Mouse (Mus musculus) myocyte (in vitro differentiated cells): Measurements from ENCODE around the gene Olfr47. TPM values are rescaled to one million over a fixed set of nuclear protein-coding genes. Genes with fewer than 3 reads are reported as not detected.
"Not testable (repeated sequence)": the region's sequence is repeated elsewhere in the genome, so short reads cannot be mapped to it uniquely, and the experiment has no call there.

Source experiments
- H3K27me3 ChIP-seq: one replicate; pipeline ENCODE4 v1.6.1; 2011; ENCODE audit not compliant: control insufficient read depth, insufficient read depth, insufficient read length
- H3K36me3 ChIP-seq: one replicate; pipeline ENCODE4 v1.6.1; 2011; ENCODE audit not compliant: control insufficient read depth, insufficient read depth
- H3K4me2 ChIP-seq: one replicate; pipeline ENCODE4 v1.6.1; 2011; ENCODE audit warnings: low read depth, control low read depth
- H3K4me3 ChIP-seq: one replicate; pipeline ENCODE4 v1.5.1; 2011; ENCODE audit warnings: mild to moderate bottlenecking, control low read depth, moderate library complexity
- H3K79me2 ChIP-seq: one replicate; pipeline ENCODE4 v1.6.1; 2011; ENCODE audit not compliant: control insufficient read depth, insufficient read depth
- H3ac ChIP-seq: one replicate; pipeline ENCODE4 v1.6.1; 2011; ENCODE audit not compliant: control insufficient read depth, insufficient read length
- CEBPB ChIP-seq: IDR thresholded peaks from 2 replicates; pipeline ENCODE4 v1.6.1; 2011; ENCODE audit warnings: mild to moderate bottlenecking, moderate library complexity; ENCODE audit not compliant: poor library complexity, insufficient read depth, severe bottlenecking
- E2F4 ChIP-seq: IDR thresholded peaks from one replicate; pipeline ENCODE4 v1.6.1; 2011; ENCODE audit warnings: mild to moderate bottlenecking, control low read depth, moderate library complexity; ENCODE audit not compliant: insufficient read depth
- MAX ChIP-seq: IDR thresholded peaks from one replicate; pipeline ENCODE4 v1.6.1; 2011; ENCODE audit warnings: low read depth, mild to moderate bottlenecking, control low read depth
- MYOD1 ChIP-seq, 3 experiments: IDR thresholded peaks; one replicate each; pipeline ENCODE4 v1.6.1; 2011; ENCODE audit warnings: control low read depth in 2 of 3, low read depth in 2 of 3, mild to moderate bottlenecking in 2 of 3, moderate library complexity in 1 of 3; ENCODE audit not compliant: insufficient read length in 2 of 3, control insufficient read depth in 1 of 3
- MYOG ChIP-seq, 3 experiments: IDR thresholded peaks; one replicate each; pipeline ENCODE4 v1.6.1; 2011; ENCODE audit warnings: control low read depth in 2 of 3, low read depth in 2 of 3, mild to moderate bottlenecking in 2 of 3; ENCODE audit not compliant: insufficient read length in 2 of 3, control insufficient read depth in 1 of 3, insufficient read depth in 1 of 3
- POLR2A ChIP-seq: IDR thresholded peaks from one replicate; pipeline ENCODE4 v1.6.1; 2011; ENCODE audit warnings: low read depth, mild to moderate bottlenecking, control low read depth, moderate library complexity; ENCODE audit not compliant: insufficient read length
- POLR2AphosphoS2 ChIP-seq: IDR thresholded peaks from one replicate; pipeline ENCODE4 v1.6.1; 2011; ENCODE audit warnings: low read depth, control low read depth; ENCODE audit not compliant: insufficient read length
- REST ChIP-seq: IDR thresholded peaks from one replicate; pipeline ENCODE4 v1.6.1; 2011; ENCODE audit warnings: mild to moderate bottlenecking, control low read depth, moderate library complexity; ENCODE audit not compliant: insufficient read depth, insufficient read length
- SRF ChIP-seq: IDR thresholded peaks from one replicate; pipeline ENCODE4 v1.6.1; 2011; ENCODE audit warnings: low read depth; ENCODE audit not compliant: control insufficient read depth, insufficient read length
- TCF12 ChIP-seq: IDR thresholded peaks from one replicate; pipeline ENCODE4 v1.6.1; 2011; ENCODE audit warnings: mild to moderate bottlenecking, control low read depth; ENCODE audit not compliant: poor library complexity, insufficient read depth, severe bottlenecking
- TCF3 ChIP-seq: IDR thresholded peaks from one replicate; pipeline ENCODE4 v1.6.1; 2011; ENCODE audit warnings: low read depth, control low read depth; ENCODE audit not compliant: insufficient read length
- USF1 ChIP-seq: IDR thresholded peaks from one replicate; pipeline ENCODE4 v1.6.1; 2011; ENCODE audit warnings: low read depth, mild to moderate bottlenecking, control low read depth, moderate library complexity
- polyA plus RNA-seq: library from polyadenylated mRNA; unstranded; fragments of >200 nt; fragmentation: generic; extraction: Trizol; gene quantifications from one replicate; pipeline ENCODE4 v1.2.1, GENCODE M21; 2012; ENCODE audit warnings: missing spikeins

Gene Olfr47
- not detected for polyA plus RNA-seq

- not testable (repeated sequence) for H3K4me3 ChIP-seq, H3K27me3 ChIP-seq, H3K79me2 ChIP-seq, H3ac ChIP-seq, H3K4me2 ChIP-seq, H3K36me3 ChIP-seq
Measured at GRCm38 (mm10) chr6:43231255-43231654, at the start of gene Olfr47. Gene Olfr47, plus strand, starts transcription at chr6:43231529.

- Histone ChIP-seq H3K36me3 (no peaks in the 10 kb centered on the region), H3ac (no peak overlapping the region), H3K79me2 (no peaks in the 10 kb centered on the region), H3K4me3 (no peak overlapping the region), H3K27me3 (no peaks in the 10 kb centered on the region), H3K4me2 (no peak overlapping the region)
- TF ChIP-seq REST (no peak), POLR2A (no peak), CEBPB (no peak), SRF (no peak), MAX (no peak), E2F4 (no peak), MYOD1 (IDR thresholded peaks at IDR 0.05; ENCODE audit: control insufficient read depth in 1 of 3, insufficient read length in 2 of 3, low read depth in 2 of 3) (no peak), TCF12 (no peak), POLR2AphosphoS2 (no peak), USF1 (no peak), MYOG (IDR thresholded peaks at IDR 0.05; ENCODE audit: control insufficient read depth in 1 of 3, insufficient read depth in 1 of 3, insufficient read length in 2 of 3, low read depth in 2 of 3) (no peak)
Measured at GRCm38 (mm10) chr6:43190986-43191385, 40.3 kb upstream of the Olfr47 start.

GRCm38 (mm10) chr6:43196781-43197180 is 34.5 kb upstream of the Olfr47 start, which contains the start of gene Olfr435:
Gene Olfr435, plus strand, starts transcription at chr6:43197146.
- Histone ChIP-seq H3K4me3 (no peak within 1 kb of the TSS), H3K36me3 (no peaks in the 10 kb centered on the region), H3K4me2 (no peak within 1 kb of the TSS), H3K79me2 (no peaks in the 10 kb centered on the region), H3ac (no peak within 1 kb of the TSS), H3K27me3 (no peaks in the 10 kb centered on the region)
- TF ChIP-seq USF1 (no peak), TCF12 (no peak), TCF3 (no peak), MAX (no peak), POLR2AphosphoS2 (no peak), E2F4 (no peak), CEBPB (no peak), MYOD1 (IDR thresholded peaks at IDR 0.05; ENCODE audit: control insufficient read depth in 1 of 3, insufficient read length in 2 of 3, low read depth in 2 of 3) (no peak), SRF (no peak), POLR2A (no peak), MYOG (IDR thresholded peaks at IDR 0.05; ENCODE audit: control insufficient read depth in 1 of 3, insufficient read depth in 1 of 3, insufficient read length in 2 of 3, low read depth in 2 of 3) (no peak), REST (no peak)

- H3K4me3 ChIP-seq, result no peak overlapping the region
- H3K36me3 ChIP-seq, result no peaks in the 10 kb centered on the region
- TF ChIP-seq USF1, result no peak
- no peak for TF ChIP-seq E2F4
- TF ChIP-seq MAX, result no peak
- TF ChIP-seq TCF3, result no peak
- TF ChIP-seq SRF, result no peak
- no peak for TF ChIP-seq POLR2A
- TF ChIP-seq MYOD1 (IDR thresholded peaks at IDR 0.05; ENCODE audit: control insufficient read depth in 1 of 3, insufficient read length in 2 of 3, low read depth in 2 of 3), result no peak
- H3ac ChIP-seq, result no peak overlapping the region
- H3K79me2 ChIP-seq, result no peaks in the 10 kb centered on the region
- H3K4me2 ChIP-seq, result no peak overlapping the region
- no peaks in the 10 kb centered on the region for H3K27me3 ChIP-seq
Measured at GRCm38 (mm10) chr6:43198094-43198493, 33.2 kb upstream of the Olfr47 start.

DNA sequence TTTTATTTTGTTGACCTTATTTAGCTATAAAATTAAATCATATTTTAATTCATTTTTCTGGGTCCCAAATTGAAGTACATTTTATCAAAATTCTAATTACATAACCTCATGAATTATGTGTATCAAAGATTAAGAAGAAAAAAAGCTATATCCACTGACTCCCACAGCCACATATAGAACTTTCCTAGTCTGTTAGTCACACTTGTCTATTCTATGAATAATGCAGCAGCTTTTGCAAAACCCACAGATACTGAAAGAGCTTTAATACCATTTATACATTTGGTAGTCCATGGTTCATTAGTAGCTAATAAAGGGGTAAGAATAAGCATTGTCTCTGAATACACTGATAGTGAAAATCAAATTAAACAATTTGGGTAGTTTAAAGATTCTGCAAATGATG is 28.5 kb upstream of the Olfr47 start:
- TF ChIP-seq SRF (no peak), POLR2AphosphoS2 (no peak), MYOD1 (IDR thresholded peaks at IDR 0.05; ENCODE audit: control insufficient read depth in 1 of 3, insufficient read length in 2 of 3, low read depth in 2 of 3) (no peak), MYOG (IDR thresholded peaks at IDR 0.05; ENCODE audit: control insufficient read depth in 1 of 3, insufficient read depth in 1 of 3, insufficient read length in 2 of 3, low read depth in 2 of 3) (no peak), E2F4 (no peak), MAX (no peak), TCF12 (no peak), CEBPB (no peak), USF1 (no peak), REST (no peak), TCF3 (no peak), POLR2A (no peak)
- Histone ChIP-seq H3ac (no peak overlapping the region), H3K36me3 (no peaks in the 10 kb centered on the region), H3K27me3 (no peaks in the 10 kb centered on the region), H3K4me3 (no peak overlapping the region), H3K79me2 (no peaks in the 10 kb centered on the region), H3K4me2 (no peak overlapping the region)
